Mouse (Mus musculus): Measurements from ENCODE around the gene Prkcz. TPM values are rescaled to one million over a fixed set of nuclear protein-coding genes. Genes with fewer than 3 reads are reported as not detected.
"Not testable (repeated sequence)": the region's sequence is repeated elsewhere in the genome, so short reads cannot be mapped to it uniquely, and the experiment has no call there.

The Prkcz gene
- total RNA-seq, 2 experiments from 2014 or later = not detected

DNA sequence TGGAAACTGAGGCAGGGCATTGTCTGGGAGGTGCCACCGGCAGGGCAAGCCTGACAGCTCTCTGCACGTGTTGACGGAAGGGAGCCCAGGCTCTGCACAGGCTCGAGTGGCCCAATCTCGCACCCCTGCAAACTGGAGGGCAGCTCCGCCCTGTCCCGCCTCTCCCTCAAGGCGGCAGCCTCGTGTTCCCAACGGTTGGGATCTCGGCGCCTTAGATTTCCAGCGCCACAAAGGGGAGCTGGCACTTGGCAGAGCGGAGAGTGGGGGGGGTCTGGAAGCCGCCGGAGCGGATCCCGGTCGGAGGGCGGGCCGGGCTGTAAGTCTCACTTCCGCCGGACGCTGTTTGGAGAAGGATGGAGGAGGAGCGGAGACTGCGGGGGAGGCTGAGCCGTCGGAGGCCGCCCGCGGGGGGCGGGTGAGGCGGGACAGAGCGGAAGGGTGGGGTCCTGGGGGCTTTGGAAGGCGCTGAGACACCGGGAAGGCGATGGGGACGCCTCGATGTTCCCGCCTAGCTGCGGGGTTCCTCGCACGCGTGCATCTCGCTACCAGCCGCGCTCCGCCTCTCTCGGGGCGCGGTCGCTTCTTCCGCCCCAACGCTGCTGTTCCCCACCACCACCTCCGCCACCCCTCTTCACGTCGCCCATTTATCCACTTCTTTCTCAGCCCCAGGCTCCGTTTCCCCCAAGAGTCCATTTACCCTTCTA is 111.4 kb downstream of the Prkcz start, which contains the start of gene Faap20:
Gene Faap20 (plus strand): TSS at position 155 of the 704 bp plus-strand sequence.
- ATAC-seq (replicated peaks; ENCODE audit: poor library complexity) = peak; percentile 74

DNA sequence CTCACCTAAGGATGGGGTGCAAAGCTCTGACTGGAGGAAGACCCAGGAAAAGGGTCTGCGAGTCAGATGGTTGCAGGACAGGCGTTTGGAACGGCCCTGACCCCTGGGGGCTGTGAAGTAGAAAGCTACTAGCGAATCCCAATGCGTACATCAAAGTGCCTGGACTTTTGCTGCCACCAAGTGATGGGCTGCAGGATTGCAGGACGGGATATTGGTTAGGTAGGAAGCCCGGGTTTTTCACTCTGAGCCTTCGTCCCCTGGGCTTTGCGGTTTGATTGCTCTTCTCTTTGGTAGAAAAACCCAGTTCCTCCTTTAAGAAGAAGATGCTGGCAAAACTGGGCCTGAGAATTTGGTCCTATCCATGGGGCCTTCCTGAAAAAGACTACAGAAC is 111.9 kb downstream of the Prkcz start:
- ATAC-seq (replicated peaks; ENCODE audit: poor library complexity) = peak; percentile 85

DNA sequence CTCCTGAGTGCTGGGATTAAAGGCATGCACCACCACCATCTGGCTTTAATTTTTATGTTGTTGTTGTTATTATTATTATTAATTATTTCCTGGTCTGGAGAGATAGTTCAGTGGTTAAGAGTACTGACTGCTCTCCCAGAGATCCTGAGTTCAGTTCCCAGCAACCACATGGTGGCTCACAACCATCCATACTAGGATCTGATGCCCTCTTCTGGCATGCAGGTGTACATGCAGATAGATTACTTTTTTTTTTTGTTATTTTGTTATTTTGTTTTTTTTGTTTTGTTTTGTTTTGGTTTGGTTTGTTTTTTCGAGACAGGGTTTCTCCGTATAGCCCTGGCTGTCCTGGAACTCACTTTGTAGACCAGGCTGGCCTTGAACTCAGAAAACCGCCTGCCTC is 113.1 kb downstream of the Prkcz start:
- not testable (repeated sequence) for ATAC-seq (replicated peaks; ENCODE audit: poor library complexity)

DNA sequence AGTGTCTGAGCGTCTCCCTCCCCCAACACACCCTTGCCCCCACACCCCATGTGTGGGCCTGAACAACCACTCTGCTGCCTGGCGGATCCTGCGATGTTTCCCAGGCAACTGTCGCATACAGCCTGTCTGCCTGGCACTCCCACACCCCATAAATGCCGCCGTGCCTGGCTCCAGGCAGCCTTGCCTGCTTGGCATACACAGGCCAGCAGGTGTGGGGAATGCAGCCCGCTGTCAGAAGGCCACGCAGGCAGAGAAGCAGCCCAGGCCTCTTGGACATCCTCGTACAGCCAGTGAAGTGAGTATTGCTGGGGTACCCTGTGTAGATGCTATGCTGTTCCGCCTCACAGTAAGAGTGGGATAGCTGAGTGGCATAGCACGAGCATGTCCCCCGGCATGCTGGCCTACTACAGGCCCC is 114.5 kb downstream of the Prkcz start:
- no peak for ATAC-seq (replicated peaks; ENCODE audit: poor library complexity)

DNA sequence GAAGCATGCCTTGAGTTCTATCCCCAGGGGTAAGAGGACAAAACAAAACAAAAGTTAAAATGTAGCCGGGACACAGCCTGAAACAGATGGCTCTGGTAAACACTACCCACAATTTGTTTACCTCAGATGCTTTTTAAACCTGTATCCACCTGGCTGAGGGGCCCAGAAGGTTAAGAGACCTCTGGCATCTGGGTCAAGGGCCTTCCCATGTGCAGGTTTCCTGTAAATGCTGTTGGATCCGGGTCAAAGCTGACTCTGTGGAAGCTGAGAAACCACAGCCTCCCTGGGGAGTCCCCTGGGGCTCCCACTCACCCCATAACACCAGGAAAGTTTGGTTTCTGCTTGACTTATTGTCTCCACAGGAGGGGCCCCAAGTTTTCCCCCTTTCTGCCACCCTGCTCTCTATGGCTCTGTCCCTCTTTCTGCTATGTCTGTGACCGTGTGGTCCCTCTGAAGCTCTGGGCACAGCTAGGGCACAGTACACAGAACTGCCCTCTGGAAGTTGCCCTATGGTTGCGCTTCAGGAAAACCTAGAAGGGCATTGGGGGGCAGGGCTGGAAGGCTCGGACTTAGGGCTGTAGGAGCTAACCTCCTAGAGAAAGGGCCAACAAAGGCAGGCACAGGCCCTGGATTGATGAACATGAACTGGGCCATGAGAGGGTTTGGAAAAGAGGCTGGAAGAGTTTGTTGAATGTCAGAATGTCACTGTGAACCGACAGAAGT is 115.2 kb downstream of the Prkcz start:
- no peak for ATAC-seq (replicated peaks; ENCODE audit: poor library complexity)

DNA sequence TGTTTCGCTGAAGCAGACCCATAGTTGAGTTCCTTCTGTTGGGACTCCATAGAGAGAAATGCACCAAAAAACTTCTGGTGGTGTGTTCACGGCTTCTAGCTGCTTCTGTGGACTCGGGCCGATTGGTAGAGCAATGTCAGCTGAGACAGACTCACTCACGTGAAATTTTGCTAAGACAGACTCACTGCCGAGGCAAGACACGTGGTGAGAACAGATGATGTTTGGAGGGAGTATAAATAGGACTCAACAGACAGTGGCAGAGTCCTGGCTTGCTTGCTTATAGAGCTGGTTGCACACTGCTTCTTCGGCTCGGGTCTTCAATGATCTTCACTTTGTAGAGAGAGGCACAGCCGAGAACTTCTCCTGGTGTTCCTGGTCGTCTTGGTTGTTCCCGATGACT is 117.9 kb downstream of the Prkcz start:
- no peak for ATAC-seq (replicated peaks; ENCODE audit: poor library complexity)

DNA sequence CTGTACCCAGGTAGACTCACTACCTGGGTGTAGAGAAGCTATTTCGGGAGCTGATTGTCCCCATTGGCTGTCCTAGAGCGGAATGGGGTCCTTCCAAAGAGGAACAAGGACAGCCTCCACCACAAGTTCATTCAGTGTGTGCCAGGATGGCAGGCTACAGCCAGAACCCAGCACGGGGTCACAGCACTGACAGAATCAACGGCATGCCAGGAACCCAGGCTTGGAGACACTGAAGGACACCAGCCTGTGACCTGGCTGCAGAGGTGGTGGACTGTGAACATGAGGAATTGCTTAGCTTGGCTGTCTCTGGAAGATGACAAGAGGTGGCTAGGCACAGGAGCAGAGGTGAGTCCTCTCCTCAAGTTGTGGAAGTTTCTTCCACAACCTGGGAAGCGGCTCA is 118.9 kb downstream of the Prkcz start:
- ATAC-seq (replicated peaks; ENCODE audit: poor library complexity) = no peak

DNA sequence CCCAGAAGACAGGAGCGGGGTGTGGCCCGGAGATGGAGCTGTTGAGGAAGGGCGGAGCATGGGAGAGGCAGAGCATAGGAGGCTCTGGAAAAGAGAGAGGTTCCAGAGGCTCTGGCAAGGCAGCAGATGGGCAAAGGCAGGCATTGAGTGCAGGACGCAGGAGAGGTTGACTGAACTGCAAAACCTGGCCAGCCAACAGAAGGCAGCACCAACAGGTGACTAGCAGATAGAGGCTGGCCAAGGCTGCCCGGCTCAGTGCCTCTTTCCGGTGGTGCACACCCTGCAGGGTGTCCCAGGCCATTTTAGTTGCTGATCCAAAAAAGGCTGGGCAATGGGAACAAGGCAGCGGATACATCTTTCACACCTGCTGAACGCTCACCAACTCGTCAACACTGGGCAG is 119.4 kb downstream of the Prkcz start:
- ATAC-seq (replicated peaks; ENCODE audit: poor library complexity) = no peak

DNA sequence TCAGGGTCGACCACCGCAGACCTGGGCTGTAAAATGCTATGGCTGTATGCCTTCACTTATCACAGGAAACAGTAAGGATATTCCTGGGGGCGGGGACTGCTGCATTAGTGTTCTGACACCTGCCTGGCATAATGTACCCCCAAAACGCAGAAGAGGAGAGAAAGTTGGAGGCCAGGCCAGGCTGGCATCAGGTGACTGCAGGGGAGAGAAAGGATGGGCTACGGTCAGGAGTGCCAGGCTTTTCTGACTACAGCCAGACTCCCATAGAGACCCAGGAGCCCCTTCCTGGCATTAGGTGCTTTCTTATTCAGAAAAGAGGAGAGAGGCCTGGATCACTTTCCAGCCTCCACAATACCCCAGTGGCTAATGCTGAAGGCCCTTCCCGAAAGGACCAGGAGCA is 121.7 kb downstream of the Prkcz start:
- no peak for ATAC-seq (replicated peaks; ENCODE audit: poor library complexity)

DNA sequence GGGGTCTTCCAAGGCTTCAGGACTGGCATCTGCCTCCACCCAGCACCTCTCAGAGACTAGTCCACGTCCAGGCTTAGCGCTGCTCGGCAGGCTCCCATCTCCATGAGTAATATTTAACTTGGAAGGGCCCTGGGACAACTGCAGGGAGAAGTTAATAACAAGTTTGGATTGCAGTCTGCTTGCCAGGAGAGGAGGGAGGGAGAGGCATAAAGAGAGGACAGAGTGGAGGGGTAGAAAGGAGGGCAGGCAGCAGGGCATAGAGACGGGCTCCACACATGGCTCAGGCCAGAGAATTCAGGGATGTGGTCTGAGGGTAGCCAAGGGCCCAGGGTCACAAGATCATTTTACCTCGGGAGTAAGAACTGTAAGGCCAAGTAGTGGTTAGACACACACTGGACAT is 122.9 kb downstream of the Prkcz start:
- no peak for ATAC-seq (replicated peaks; ENCODE audit: poor library complexity)

DNA sequence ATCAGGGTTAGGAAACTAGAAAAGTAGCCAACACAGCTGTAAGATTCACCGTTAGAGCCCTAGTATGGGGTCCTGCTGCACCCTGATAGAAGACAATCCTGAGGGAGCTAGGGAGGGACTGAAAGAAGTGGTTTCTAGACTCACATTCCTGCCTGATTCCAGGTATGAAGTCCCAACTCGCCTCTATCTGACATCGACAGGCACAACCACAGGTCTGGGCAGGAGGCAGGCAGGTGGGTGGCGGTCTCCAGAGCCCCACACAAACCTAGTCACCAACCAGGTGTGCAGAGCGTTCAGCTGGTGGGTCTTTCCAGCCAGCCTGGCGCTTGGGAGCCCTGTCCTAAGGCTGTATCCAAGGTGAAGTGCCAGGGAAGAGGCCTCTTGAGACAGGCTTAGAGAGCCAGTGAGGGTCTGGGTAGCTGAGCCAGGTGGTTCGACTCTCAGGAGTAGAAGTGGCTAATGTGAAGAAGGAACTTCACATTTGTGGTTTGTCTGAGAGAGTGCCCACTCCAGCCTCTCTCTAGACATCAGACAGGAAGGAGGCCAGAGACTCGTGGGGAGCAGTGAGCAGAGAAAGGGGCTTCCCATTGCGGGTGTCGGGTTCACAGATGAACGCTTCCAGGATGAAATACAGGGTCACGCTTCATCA is 124.3 kb downstream of the Prkcz start:
- ATAC-seq (replicated peaks; ENCODE audit: poor library complexity) = peak; percentile 30; the same call in 1 of the 2 replicates

DNA sequence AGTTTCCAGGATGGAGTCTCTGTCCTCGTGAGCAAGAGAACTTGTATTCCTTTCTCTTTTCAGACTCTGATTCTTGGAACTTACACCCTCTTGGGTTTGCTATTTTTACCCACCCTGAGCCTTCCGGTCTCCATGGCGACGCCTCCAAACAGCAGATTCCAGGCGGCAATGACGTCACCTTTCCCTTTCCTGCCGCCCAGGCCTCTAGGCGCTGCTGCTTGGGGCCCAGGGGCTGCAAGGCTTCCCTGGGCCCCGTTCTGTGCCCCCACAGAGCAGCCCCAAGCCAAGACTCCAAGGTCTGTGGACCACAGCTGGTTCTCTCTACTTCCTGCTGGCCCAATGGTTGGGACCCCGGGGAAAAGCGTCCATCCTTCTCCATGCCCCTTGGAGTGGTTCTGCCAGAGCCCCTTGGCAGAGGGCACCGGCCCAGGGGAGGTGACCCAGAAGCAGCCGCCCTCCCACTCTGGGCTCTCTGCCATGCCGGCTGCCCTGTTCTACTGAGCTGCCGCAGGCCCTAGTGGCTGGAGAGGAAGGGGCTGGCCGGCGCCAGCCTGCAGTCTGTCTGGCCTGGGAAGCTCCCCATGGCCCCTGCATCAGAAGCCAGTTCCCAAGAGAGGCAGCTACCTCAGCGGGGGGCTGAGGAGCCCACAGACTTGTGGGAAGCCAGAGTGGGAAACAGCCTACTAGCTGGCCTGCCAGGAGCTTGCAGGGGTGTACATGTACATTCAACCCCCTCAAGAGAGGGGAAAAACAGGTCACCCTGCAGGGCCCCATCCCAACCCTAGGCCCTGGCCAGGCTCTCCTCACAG is 125.6 kb downstream of the Prkcz start:
- peak; percentile 50 for ATAC-seq (replicated peaks; ENCODE audit: poor library complexity)

DNA sequence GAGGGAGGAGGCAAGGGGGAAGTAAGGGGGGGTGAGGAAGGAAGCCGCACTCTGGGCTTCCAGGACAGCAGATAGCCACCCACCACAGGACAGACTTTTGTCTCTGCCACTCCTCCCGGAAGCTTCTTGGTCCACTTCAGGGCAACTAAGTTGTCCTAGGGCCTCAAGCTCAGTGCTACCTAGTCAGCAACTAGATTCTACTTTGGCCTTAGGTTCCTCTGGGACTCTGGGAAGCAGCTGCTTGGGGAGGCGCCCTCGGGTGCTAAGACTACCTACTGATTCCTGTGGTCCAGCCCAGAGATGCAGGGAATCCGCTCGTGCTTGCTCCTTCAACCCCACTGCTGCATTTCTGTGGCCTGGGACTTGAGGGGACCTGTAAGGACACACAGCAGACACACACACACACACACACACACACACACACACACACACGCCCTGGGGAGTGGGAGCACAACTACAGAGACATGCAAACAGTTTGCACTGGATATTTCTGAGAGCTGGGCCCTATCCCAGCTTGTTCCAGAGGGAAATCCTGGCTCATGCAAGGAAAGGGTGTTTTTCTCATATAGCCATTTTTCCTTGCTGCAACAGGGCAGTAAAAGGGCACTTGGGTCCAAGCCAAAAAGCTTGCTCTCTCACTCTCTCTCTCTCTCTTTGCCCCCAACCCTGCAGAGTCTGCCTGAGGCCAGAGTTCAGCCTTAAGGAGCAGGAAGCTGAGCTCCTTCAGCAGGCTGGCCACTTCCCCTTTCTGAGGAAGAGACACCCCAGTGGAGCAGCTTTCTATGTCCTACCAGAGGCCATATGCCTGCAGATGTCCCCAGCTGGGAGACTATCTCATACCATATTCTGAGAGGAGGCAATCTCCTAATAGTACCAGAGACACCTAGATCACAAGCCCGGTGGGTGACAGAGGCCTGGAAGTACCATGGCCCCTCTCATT is 126.5 kb downstream of the Prkcz start:
- peak; percentile 76 for ATAC-seq (replicated peaks; ENCODE audit: poor library complexity)

DNA sequence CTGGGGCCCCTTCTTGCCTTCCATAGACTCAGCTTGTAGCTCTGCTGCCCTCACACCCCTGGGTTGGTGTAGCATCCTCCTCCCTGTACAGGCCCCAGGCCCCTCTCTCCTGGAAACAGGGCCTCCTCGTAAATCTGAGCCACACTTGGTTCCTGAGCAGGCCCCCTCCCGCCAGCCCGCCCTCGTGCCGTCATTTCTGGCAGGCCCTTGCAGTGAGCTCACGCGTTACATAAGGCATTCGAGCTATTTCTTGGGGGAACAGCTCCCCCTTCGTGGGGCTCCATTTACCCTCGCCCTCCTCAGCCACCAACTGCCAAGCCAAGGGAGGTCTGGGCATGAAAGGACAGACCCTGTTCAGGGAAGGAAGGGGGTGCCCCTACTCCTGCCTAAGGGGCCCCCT is 127.3 kb downstream of the Prkcz start:
- ATAC-seq (replicated peaks; ENCODE audit: poor library complexity) = no peak

DNA sequence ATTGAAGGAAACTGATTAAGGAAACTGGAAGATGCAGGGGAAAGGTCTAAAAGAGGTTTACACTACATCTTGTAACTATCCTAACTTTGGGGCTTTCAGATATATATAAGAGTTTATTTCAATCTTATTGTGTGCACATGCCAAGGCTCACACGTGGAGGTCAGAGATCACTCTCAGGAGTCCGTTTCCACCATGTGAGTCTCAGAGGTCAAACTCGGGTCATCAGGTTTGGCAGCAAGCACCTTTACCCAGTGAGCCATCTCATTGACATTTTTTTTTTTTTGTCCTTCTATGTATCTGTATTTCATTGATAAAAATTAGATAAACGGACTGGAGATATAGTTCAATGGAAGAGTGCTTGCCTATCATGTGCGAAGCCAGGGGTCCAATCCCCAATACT is 132.7 kb downstream of the Prkcz start:
- ATAC-seq (replicated peaks; ENCODE audit: poor library complexity) = no peak

DNA sequence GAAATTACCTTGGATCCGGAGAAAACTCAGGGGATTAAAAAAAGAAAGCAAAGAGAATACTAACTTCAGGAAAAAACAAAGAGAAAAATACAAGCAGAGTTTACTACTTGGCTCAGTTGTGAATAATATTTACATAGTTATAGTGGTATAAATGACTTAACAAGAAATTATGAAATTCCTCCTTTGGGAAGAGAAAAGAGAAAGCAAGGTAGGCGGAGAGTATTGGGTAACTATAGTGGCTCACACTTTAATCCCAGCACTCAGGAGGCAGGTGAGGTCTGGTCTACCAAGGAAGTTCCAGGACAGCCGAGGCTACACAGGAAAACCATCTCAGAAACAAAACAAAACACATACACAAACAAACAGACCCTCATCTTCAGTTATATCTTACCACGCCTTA is 133.2 kb downstream of the Prkcz start:
- ATAC-seq (replicated peaks; ENCODE audit: poor library complexity) = no peak

DNA sequence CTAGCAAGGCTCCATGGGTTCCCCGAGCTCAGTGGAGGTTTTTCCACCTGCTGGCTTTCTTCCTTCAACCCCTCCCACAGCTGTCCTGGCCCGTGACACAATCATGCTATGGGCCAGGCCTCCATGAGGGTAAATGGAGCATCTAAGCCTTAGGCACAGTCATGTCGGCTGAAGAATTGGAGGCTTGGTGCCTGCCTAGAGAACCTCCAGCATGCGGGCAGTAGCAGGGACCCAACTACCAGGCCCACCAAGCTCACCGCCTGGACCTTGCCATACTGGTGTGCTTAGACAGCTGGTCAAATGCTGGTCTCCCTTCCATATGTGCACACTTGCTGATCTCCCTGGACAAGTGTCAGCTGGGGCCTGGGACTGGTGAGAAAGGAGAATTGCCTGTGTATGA is 135.2 kb downstream of the Prkcz start:
- ATAC-seq (replicated peaks; ENCODE audit: poor library complexity) = no peak

DNA sequence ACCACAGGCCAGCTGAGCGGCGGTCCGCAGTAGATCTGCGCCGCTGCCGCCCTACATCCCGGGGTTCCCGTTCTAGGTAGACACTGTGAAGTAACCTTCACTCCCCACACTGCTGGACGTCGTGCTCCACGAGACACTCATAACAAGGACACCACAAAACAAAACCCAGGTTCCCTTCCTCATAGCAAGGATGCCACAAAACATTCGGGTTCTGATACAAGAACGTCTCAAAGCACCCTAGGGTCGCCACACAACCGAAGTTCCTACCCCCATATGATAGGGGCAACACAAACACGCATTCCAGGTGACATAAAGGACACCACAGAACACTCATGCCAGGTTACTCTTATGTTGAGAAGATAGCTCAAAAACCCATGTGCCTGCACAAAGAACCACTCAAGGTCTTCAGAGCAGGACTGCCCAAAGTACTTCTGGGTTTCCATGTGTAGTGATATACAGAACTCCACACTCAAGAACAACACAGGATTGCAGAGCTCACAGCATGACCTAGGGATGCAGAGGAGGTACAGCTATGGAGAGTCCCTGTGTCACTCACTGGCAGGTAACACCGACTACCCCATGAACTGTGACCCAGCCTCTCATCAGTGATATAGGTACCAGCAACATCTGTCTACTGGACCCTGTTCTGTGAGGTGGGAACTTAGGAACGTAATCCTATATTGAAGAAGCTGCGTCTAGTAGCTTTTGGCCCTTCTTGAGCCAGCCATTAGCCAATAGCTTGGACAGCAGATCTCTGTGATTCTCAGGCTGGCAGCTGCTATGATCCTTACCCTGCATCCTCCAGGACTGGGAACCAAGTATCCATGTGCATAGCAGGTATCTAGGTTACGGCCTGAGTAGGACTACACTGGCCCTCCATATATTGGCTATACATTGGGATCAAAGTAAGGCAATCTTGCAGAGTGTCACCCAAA is 137.3 kb downstream of the Prkcz start:
- ATAC-seq (replicated peaks; ENCODE audit: poor library complexity) = no peak
